Mouse (Mus musculus): ENCODE results near the gene Vrk3. TPM values are rescaled to one million over a fixed set of nuclear protein-coding genes. Genes with fewer than 3 reads are reported as not detected.

Vrk3 gene
- polyA plus RNA-seq, 1 experiment from 2014 or later = 36.3 TPM

- H3K4me1 ChIP-seq (ENCODE audit: insufficient read depth) = no peaks in the 10 kb centered on the region
- H3K36me3 ChIP-seq (ENCODE audit: insufficient read depth) = peaks cover 66% of the 10 kb centered on the region
- no peak for ATAC-seq (ENCODE audit: insufficient read depth)
- H3K9ac ChIP-seq = no peak overlapping the region
- TF ChIP-seq CTCF (IDR thresholded peaks at IDR 0.05; ENCODE audit: low read depth) = no peak
- no peak overlapping the region for H3K4me3 ChIP-seq (ENCODE audit: low read depth, low read length)
- 75% methylated on average over 5 of the region's 5 CpGs for WGBS
- no peaks in the 10 kb centered on the region for H3K27me3 ChIP-seq (ENCODE audit: insufficient read depth, low read length)
- no peaks in the 10 kb centered on the region for H3K9me3 ChIP-seq (ENCODE audit: low read depth, low read length)
- no peak overlapping the region for H3K4me2 ChIP-seq
- no peak overlapping the region for H3K27ac ChIP-seq (ENCODE audit: low read depth)
- DNase-seq = no peak
These were observed 19.9 kb downstream of the Vrk3 start for GRCm38 (mm10) chr7:44768129-44768528.

- Histone ChIP-seq H3K4me1 (ENCODE audit: insufficient read depth) (no peaks in the 10 kb centered on the region), H3K9ac (no peak overlapping the region), H3K4me2 (no peak overlapping the region), H3K27me3 (ENCODE audit: insufficient read depth, low read length) (no peaks in the 10 kb centered on the region), H3K9me3 (ENCODE audit: low read depth, low read length) (no peaks in the 10 kb centered on the region), H3K27ac (ENCODE audit: low read depth) (no peak overlapping the region), H3K36me3 (ENCODE audit: insufficient read depth) (peaks cover 54% of the 10 kb centered on the region), H3K4me3 (ENCODE audit: low read depth, low read length) (no peak overlapping the region)
- peak; percentile 10; the same call in 1 of the 2 replicates for TF ChIP-seq CTCF (IDR thresholded peaks at IDR 0.05; ENCODE audit: low read depth)
- WGBS = 10% methylated on average over 6 of the region's 6 CpGs
- ATAC-seq (ENCODE audit: insufficient read depth) = peak; percentile 41; the same call in 1 of the 2 replicates
- DNase-seq = peak; percentile 96
These were observed 21.9 kb downstream of the Vrk3 start for GRCm38 (mm10) chr7:44770046-44770578.

- H3K4me2 ChIP-seq = no peak overlapping the region
- no peaks in the 10 kb centered on the region for H3K27me3 ChIP-seq (ENCODE audit: insufficient read depth, low read length)
- no peak overlapping the region for H3K27ac ChIP-seq (ENCODE audit: low read depth)
- no peaks in the 10 kb centered on the region for H3K9me3 ChIP-seq (ENCODE audit: low read depth, low read length)
- H3K4me1 ChIP-seq (ENCODE audit: insufficient read depth) = no peaks in the 10 kb centered on the region
- DNase-seq (no peak), ATAC-seq (ENCODE audit: insufficient read depth) (no peak)
- 87% methylated on average over 8 of the region's 8 CpGs for WGBS
- peaks cover 49% of the 10 kb centered on the region for H3K36me3 ChIP-seq (ENCODE audit: insufficient read depth)
- no peak overlapping the region for H3K4me3 ChIP-seq (ENCODE audit: low read depth, low read length)
- TF ChIP-seq CTCF (IDR thresholded peaks at IDR 0.05; ENCODE audit: low read depth) = no peak
- H3K9ac ChIP-seq = no peak overlapping the region
These were observed 24.5 kb downstream of the Vrk3 start for GRCm38 (mm10) chr7:44772591-44773204.

GRCm38 (mm10) chr7:44776849-44777498 is 28.8 kb downstream of the Vrk3 start:
- Histone ChIP-seq H3K4me1 (ENCODE audit: insufficient read depth) (no peaks in the 10 kb centered on the region), H3K9me3 (ENCODE audit: low read depth, low read length) (no peaks in the 10 kb centered on the region), H3K4me2 (no peak overlapping the region), H3K27ac (ENCODE audit: low read depth) (no peak overlapping the region), H3K36me3 (ENCODE audit: insufficient read depth) (peaks cover 18% of the 10 kb centered on the region), H3K27me3 (ENCODE audit: insufficient read depth, low read length) (no peaks in the 10 kb centered on the region), H3K9ac (no peak overlapping the region), H3K4me3 (ENCODE audit: low read depth, low read length) (no peak overlapping the region)
- DNase-seq = no peak
- TF ChIP-seq CTCF (IDR thresholded peaks at IDR 0.05; ENCODE audit: low read depth) = no peak
- ATAC-seq (ENCODE audit: insufficient read depth) = no peak
- WGBS = 79% methylated on average over 9 of the region's 9 CpGs

GRCm38 (mm10) chr7:44780101-44780500 is 31.9 kb downstream of the Vrk3 start:
- Histone ChIP-seq H3K4me2 (no peak overlapping the region), H3K4me3 (ENCODE audit: low read depth, low read length) (no peak overlapping the region), H3K36me3 (ENCODE audit: insufficient read depth) (peaks cover 15% of the 10 kb centered on the region), H3K9me3 (ENCODE audit: low read depth, low read length) (no peaks in the 10 kb centered on the region), H3K27me3 (ENCODE audit: insufficient read depth, low read length) (no peaks in the 10 kb centered on the region), H3K4me1 (ENCODE audit: insufficient read depth) (no peaks in the 10 kb centered on the region), H3K9ac (no peak overlapping the region), H3K27ac (ENCODE audit: low read depth) (no peak overlapping the region)
- DNase-seq = no peak
- 79% methylated on average over 8 of the region's 8 CpGs for WGBS
- TF ChIP-seq CTCF (IDR thresholded peaks at IDR 0.05; ENCODE audit: low read depth) = no peak
- ATAC-seq (ENCODE audit: insufficient read depth) = no peak

GRCm38 (mm10) chr7:44789531-44789930 is 41.3 kb downstream of the Vrk3 start:
- H3K4me1 ChIP-seq (ENCODE audit: insufficient read depth) = no peaks in the 10 kb centered on the region
- no peak overlapping the region for H3K27ac ChIP-seq (ENCODE audit: low read depth)
- 51% methylated on average over 3 of the region's 3 CpGs for WGBS
- no peaks in the 10 kb centered on the region for H3K27me3 ChIP-seq (ENCODE audit: insufficient read depth, low read length)
- no peaks in the 10 kb centered on the region for H3K36me3 ChIP-seq (ENCODE audit: insufficient read depth)
- no peak overlapping the region for H3K4me2 ChIP-seq
- no peak overlapping the region for H3K9ac ChIP-seq
- DNase-seq = no peak
- H3K9me3 ChIP-seq (ENCODE audit: low read depth, low read length) = no peaks in the 10 kb centered on the region
- no peak for TF ChIP-seq CTCF (IDR thresholded peaks at IDR 0.05; ENCODE audit: low read depth)
- H3K4me3 ChIP-seq (ENCODE audit: low read depth, low read length) = no peak overlapping the region
- ATAC-seq (ENCODE audit: insufficient read depth) = no peak

GRCm38 (mm10) chr7:44790066-44790465 is 41.9 kb downstream of the Vrk3 start:
- Histone ChIP-seq H3K4me1 (ENCODE audit: insufficient read depth) (no peaks in the 10 kb centered on the region), H3K36me3 (ENCODE audit: insufficient read depth) (no peaks in the 10 kb centered on the region), H3K4me2 (no peak overlapping the region), H3K27me3 (ENCODE audit: insufficient read depth, low read length) (no peaks in the 10 kb centered on the region), H3K27ac (ENCODE audit: low read depth) (no peak overlapping the region), H3K9me3 (ENCODE audit: low read depth, low read length) (no peaks in the 10 kb centered on the region), H3K4me3 (ENCODE audit: low read depth, low read length) (no peak overlapping the region), H3K9ac (no peak overlapping the region)
- ATAC-seq (ENCODE audit: insufficient read depth) = no peak
- 53% methylated on average over 4 of the region's 4 CpGs for WGBS
- TF ChIP-seq CTCF (IDR thresholded peaks at IDR 0.05; ENCODE audit: low read depth) = no peak
- DNase-seq = no peak
